Mouse (Mus musculus) brain, embryonic 14.5 days (tissue): Measurements from ENCODE around the gene Ccdc167.

Experiments
- CTCF ChIP-seq: fragments of 200-500 bp; IDR thresholded peaks from 2 replicates; pipeline ENCODE4 v1.5.1; 2012; ENCODE audit warnings: inconsistent platforms, mild to moderate bottlenecking, moderate library complexity, borderline replicate concordance; ENCODE audit not compliant: insufficient read depth, insufficient read length; ENCODE audit errors: extremely low read depth
- POLR2A ChIP-seq: fragments of 200-500 bp; IDR thresholded peaks from 2 replicates; pipeline ENCODE4 v1.6.1; 2012; ENCODE audit warnings: mild to moderate bottlenecking, inconsistent platforms, borderline replicate concordance; ENCODE audit not compliant: poor library complexity, insufficient read depth, insufficient read length, severe bottlenecking; ENCODE audit errors: extremely low read depth

DNA sequence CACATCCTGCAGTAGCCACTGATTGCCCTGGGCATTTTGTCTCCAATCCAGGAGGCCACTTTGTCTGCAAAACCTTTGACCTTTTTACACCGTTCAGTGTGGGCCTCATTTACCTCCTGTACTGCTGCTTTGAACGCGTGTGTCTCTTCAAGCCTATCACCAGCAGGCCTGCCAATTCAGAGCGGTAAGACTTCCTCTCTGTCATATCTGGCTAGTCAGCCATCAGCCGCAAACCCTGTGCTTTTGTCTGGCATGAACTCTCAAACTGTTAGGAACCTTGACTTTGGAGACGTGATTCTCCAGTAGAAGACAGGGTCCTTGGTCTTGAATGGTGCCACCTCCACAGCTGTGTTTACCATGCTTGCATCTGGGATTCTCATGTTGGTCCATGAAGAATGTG lies 26.6 kb downstream of the Ccdc167 start:
- no peak for TF ChIP-seq POLR2A
- no peak for TF ChIP-seq CTCF
